Mouse (Mus musculus) forebrain, postnatal 0 days (tissue): Measurements from ENCODE around the gene Tspan5. TPM values are rescaled to one million over a fixed set of nuclear protein-coding genes. Genes with fewer than 3 reads are reported as not detected.
A peak's percentile ranks its signal among the peaks of the same experiment; 100 is the strongest.

ENCODE experiments used
- ATAC-seq: fragments of 200-750 bp; cut with Nextera tagmentation; 2 replicates; pipeline ENCODE4 v1.8.0; 2017; ENCODE audit warnings: mild to moderate bottlenecking, moderate library complexity
- DNase-seq: peaks from one replicate; pipeline ENCODE4 v3.0.0-alpha.2; 2015
- H3K27ac ChIP-seq: fragments of 300-500 bp; sonication (generic); 2 replicates; pipeline ENCODE4 v1.5.1; 2014; ENCODE audit warnings: low read depth, mild to moderate bottlenecking, antibody characterized with exemption, low read length, moderate library complexity, mixed read lengths
- H3K27me3 ChIP-seq: fragments of 300-500 bp; sonication (generic); 2 replicates; pipeline ENCODE4 v1.6.1; 2014; ENCODE audit warnings: mild to moderate bottlenecking, low read length, mixed read lengths; ENCODE audit not compliant: insufficient read depth
- H3K36me3 ChIP-seq: fragments of 300-500 bp; sonication (generic); 2 replicates; pipeline ENCODE4 v1.6.1; 2014; ENCODE audit warnings: mild to moderate bottlenecking, moderate library complexity; ENCODE audit not compliant: insufficient read depth
- H3K4me1 ChIP-seq: fragments of 300-500 bp; sonication (generic); 2 replicates; pipeline ENCODE4 v1.6.1; 2014; ENCODE audit warnings: antibody characterized with exemption; ENCODE audit not compliant: insufficient read depth
- H3K4me2 ChIP-seq: fragments of 300-500 bp; sonication (generic); 2 replicates; pipeline ENCODE4 v1.6.1; 2014; ENCODE audit warnings: low read depth, mild to moderate bottlenecking, moderate library complexity
- H3K4me3 ChIP-seq: fragments of 300-500 bp; sonication (generic); 2 replicates; pipeline ENCODE4 v1.5.1; 2014; ENCODE audit warnings: low read depth, low read length, mixed read lengths
- H3K9ac ChIP-seq: fragments of 300-500 bp; sonication (generic); 2 replicates; pipeline ENCODE4 v1.6.1; 2014; ENCODE audit warnings: mild to moderate bottlenecking
- H3K9me3 ChIP-seq: fragments of 300-500 bp; sonication (generic); 2 replicates; pipeline ENCODE4 v1.6.1; 2016; ENCODE audit warnings: low read length
- CTCF ChIP-seq: sonication (generic); IDR thresholded peaks from 2 replicates; pipeline ENCODE4 v1.5.1; 2016; ENCODE audit warnings: antibody characterized with exemption, control low read depth, low read depth
- WGBS: fragments of 180-500 bp; shearing (Covaris S2); extraction: QIAGEN DNeasy Blood & Tissue Kit; methylation state at CpG from one replicate; pipeline ENCODE4 v1.1.7; 2014; 5-methylcytosine and 5-hydroxymethylcytosine counted together
- polyA plus RNA-seq: library from polyadenylated mRNA; unstranded; fragments of >200 nt; fragmentation: Nextera tagmentation; extraction: Ambion mirVana; gene quantifications from 2 replicates; pipeline ENCODE4 v1.2.1, GENCODE M21; 2015
- total RNA-seq: library from RNA; depleted of rRNA; stranded (reverse); fragments of >200 nt; gene quantifications from 2 replicates; pipeline ENCODE4 v1.2.3, GENCODE M21; 2014

Gene Tspan5
- total and polyA plus RNA-seq, 2 experiments from 2014 or later: 96.8 to 149 TPM

DNA sequence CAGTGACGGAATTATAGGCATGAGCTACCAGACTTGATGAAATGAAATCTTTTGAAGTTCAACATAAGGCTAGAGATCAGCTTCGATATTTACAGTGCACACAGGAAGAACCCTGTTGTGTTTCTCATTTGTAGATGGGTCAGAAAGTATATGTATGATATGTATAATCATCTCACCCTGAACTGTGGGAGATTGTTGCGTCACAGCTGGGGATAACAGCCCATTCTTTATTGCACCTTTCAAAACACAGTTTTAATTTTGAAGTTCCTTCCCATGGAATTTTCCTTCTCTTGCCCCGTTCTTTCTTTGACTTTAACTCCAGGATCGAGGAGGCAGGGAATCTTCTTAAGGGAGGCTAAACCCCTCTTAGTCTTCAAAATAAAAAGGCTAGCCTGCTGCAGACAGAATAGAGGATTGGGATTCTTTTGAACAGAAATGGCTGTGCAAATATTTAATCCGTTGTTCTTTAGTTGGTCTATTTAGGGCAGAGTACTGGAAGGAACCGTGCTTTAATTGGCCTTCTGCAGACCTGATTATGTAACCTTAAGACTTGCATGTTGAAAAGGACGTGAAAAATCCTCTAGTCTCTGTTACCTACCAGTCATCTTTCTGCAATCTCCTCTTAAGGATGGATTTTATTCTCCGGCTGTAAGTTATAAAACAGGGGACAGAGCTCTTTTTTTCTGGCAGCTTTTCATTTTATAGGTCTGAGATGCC lies 18.1 kb downstream of the Tspan5 start:
- Histone ChIP-seq H3K27ac (no peak overlapping the region), H3K4me2 (no peak overlapping the region), H3K36me3 (no peaks in the 10 kb centered on the region), H3K4me1 (peaks cover 16% of the 10 kb centered on the region), H3K9ac (no peak overlapping the region), H3K9me3 (no peaks in the 10 kb centered on the region), H3K27me3 (no peaks in the 10 kb centered on the region), H3K4me3 (no peak overlapping the region)
- ATAC-seq (no peak), DNase-seq (no peak)
- TF ChIP-seq CTCF: no peak
- 14% methylated on average over 9 of the region's 9 CpGs for WGBS

DNA sequence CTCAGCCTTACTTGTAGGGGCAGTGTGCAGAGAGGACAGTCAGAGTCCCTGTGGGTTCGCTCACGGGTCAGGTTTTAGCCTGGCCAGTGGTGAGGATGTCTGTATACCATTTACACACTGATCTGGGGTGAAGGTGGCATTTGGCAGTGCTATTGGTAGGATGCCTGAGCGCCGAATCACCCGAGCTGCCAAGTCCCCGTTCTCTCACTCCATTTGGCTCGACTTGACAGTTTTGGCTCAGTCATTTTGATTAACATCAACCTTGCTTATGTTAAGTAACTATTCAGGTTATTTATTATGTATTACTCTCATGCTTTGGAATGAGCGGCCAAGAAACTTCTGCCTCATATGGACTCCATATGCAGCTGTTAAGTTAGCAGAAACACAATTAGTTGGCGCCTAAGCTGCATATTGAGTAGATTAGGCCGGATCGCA lies 18.7 kb downstream of the Tspan5 start:
- Histone ChIP-seq H3K27ac (no peak overlapping the region), H3K4me2 (no peak overlapping the region), H3K9ac (no peak overlapping the region), H3K4me3 (no peak overlapping the region), H3K27me3 (no peaks in the 10 kb centered on the region), H3K4me1 (peaks cover 16% of the 10 kb centered on the region), H3K9me3 (no peaks in the 10 kb centered on the region), H3K36me3 (no peaks in the 10 kb centered on the region)
- DNase-seq (no peak), ATAC-seq (peak; percentile 32; the same call in 1 of the 2 replicates)
- no peak for TF ChIP-seq CTCF
- 18% methylated on average over 11 of the region's 11 CpGs for WGBS

DNA sequence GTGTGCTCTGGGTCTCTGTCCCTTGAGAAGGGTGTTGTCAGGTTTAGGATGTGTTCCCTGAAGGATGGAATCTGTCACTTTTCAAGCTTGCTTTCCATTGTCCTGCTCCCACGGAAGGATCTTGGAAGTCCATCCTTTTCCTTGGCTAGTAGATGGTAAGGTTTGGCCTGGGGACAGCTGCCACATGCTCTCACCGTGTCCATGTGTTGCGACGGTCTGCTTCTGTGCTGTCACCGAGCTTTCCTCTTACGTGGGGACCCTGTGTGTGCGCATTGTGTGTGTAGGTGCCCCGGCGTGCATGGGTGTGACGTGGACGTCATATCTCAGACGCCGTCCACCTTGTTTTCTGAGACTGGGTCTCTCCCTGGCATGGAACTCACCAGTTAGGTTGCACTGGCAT lies 19.5 kb downstream of the Tspan5 start:
- H3K9ac ChIP-seq: no peak overlapping the region
- peaks cover 16% of the 10 kb centered on the region for H3K4me1 ChIP-seq

DNA sequence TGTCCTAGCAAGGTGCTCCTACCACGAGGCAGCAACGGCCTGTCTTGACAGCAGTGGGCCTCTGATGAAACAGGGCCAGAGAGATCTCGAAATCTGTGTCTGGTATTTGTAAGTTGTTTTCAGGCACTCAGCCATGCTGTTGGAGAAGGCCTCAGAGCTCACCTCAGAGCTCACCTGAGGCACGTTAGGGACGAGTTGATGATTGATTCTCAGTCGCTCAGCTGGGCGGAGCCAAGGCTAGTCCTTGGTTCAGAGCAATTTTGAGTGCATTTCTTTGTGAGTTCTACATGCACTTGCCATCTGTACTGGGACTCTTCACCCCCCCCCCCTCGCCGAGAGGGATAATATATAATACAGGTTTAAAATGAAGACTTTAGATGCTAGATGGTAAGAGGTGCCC lies 21.9 kb downstream of the Tspan5 start:
- no peak overlapping the region for H3K4me3 ChIP-seq
- H3K27ac ChIP-seq: no peak overlapping the region
- ATAC-seq (no peak), DNase-seq (no peak)
- no peaks in the 10 kb centered on the region for H3K36me3 ChIP-seq
- H3K9me3 ChIP-seq: no peaks in the 10 kb centered on the region
- no peak overlapping the region for H3K9ac ChIP-seq
- no peaks in the 10 kb centered on the region for H3K27me3 ChIP-seq
- no peak overlapping the region for H3K4me2 ChIP-seq
- no peak for TF ChIP-seq CTCF
- peaks cover 16% of the 10 kb centered on the region for H3K4me1 ChIP-seq
- WGBS: 93% methylated on average over 9 of the region's 9 CpGs

More for the DNA sequence above, 19.5 kb downstream of the Tspan5 start:
- WGBS: 77% methylated on average over 13 of the region's 13 CpGs
- H3K36me3 ChIP-seq: no peaks in the 10 kb centered on the region
- H3K4me2 ChIP-seq: no peak overlapping the region
- ATAC-seq (no peak), DNase-seq (no peak)
- no peak overlapping the region for H3K27ac ChIP-seq
- no peak overlapping the region for H3K4me3 ChIP-seq
- TF ChIP-seq CTCF: no peak
- no peaks in the 10 kb centered on the region for H3K27me3 ChIP-seq
- H3K9me3 ChIP-seq: no peaks in the 10 kb centered on the region

DNA sequence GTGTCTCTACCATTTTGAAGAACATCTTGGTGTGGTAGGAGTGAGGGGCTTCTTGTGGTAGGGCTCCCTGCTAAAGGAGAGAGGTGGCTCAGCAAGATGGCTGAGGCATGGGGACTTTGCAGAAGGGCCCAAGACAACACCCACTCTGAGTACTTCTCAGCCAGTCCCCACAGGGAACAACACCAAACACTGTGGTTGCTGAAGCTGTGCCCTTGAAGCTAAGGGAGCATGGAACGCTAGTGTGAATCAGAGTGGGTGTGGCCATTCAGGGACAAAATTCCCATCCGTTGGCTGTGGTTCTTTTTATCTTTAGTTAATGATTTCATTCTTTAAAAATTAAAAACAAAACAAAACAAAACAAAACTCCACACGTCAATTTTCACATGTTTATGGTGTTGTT lies 22.8 kb downstream of the Tspan5 start:
- no peak for DNase-seq
- no peak overlapping the region for H3K27ac ChIP-seq
- WGBS: 60% methylated on average over 3 of the region's 3 CpGs

DNA sequence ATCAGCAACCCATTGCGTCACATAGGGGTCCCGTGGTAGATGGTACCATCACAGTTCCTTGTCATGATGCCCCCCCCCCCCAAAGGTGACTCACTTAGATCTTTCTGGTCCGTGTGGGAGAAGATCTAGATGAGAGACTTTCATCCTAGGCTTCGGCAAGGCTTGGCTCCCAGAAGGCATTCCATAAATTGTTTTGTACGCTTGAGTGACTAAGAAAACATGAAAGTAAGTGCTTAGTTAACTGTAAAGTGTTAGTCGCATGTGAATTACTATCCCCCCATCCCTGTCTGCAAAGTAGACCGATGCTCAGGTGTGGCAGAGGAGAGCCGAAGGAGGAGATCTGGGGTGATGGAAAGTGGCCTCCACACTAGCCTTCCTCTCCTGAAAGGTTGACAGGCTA lies 25.0 kb downstream of the Tspan5 start:
- no peaks in the 10 kb centered on the region for H3K36me3 ChIP-seq
- no peak for ATAC-seq
- WGBS: 75% methylated on average over 8 of the region's 8 CpGs

More for the DNA sequence above, 22.8 kb downstream of the Tspan5 start:
- Histone ChIP-seq H3K4me2 (no peak overlapping the region), H3K4me3 (no peak overlapping the region), H3K27me3 (no peaks in the 10 kb centered on the region), H3K9ac (no peak overlapping the region), H3K9me3 (no peaks in the 10 kb centered on the region), H3K36me3 (no peaks in the 10 kb centered on the region), H3K4me1 (peaks cover 16% of the 10 kb centered on the region; the same call in 1 of the 2 replicates)
- TF ChIP-seq CTCF: no peak
- ATAC-seq: no peak

DNA sequence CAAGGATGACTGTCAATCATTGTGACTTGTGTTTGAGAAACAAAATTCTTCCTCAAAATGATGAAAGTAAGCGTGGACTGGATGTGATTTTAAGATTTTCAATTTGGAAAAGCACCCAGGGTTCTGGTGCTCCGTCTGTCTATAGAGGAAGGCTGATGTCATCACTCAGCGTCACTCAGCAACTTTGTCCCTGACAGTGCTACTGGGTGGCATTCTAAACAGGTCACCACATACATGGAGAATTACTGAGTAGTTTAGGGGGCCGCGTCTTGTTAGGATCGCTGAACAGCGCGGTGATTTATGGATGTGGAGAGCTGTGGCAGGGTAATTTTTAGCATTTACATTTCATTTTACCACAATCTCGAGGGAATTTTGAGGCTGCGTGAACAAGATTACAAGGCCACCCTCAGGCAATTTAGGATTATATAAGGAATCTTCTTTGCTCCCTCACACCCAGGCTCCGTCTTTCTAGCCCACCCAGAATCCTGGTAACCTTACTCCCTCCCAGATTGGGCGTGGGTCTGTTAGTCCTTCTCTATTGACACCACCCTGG lies 26.6 kb downstream of the Tspan5 start:
- no peaks in the 10 kb centered on the region for H3K9me3 ChIP-seq
- H3K4me1 ChIP-seq: 0 out of 2 replicates have a peak, but pooled peaks cover 3% of the 10 kb centered on the region
- no peaks in the 10 kb centered on the region for H3K36me3 ChIP-seq
- H3K27ac ChIP-seq: no peak overlapping the region
- H3K4me2 ChIP-seq: no peak overlapping the region
- DNase-seq (no peak), ATAC-seq (no peak)
- WGBS: 61% methylated on average over 12 of the region's 12 CpGs
- H3K9ac ChIP-seq: no peak overlapping the region
- TF ChIP-seq CTCF: no peak
- H3K27me3 ChIP-seq: no peaks in the 10 kb centered on the region
- H3K4me3 ChIP-seq: no peak overlapping the region

More for the DNA sequence above, 25.0 kb downstream of the Tspan5 start:
- TF ChIP-seq CTCF: no peak
- Histone ChIP-seq H3K4me1 (0 out of 2 replicates have a peak, but pooled peaks cover 3% of the 10 kb centered on the region), H3K27ac (no peak overlapping the region), H3K9ac (no peak overlapping the region), H3K4me2 (no peak overlapping the region), H3K27me3 (no peaks in the 10 kb centered on the region), H3K4me3 (no peak overlapping the region), H3K9me3 (no peaks in the 10 kb centered on the region)
- DNase-seq: no peak
